Mouse (Mus musculus) testis, adult 2 months (tissue): ENCODE results near the gene Tipin.

Experiments
- CTCF ChIP-seq: fragments of 200-500 bp; IDR thresholded peaks from 2 replicates; pipeline ENCODE4 v1.5.1; 2012; ENCODE audit warnings: low read depth, mild to moderate bottlenecking, inconsistent platforms, low read length, moderate library complexity; ENCODE audit not compliant: control insufficient read depth, insufficient read depth, insufficient replicate concordance
- POLR2A ChIP-seq: fragments of 200-500 bp; IDR thresholded peaks from 2 replicates; pipeline ENCODE4 v1.6.1; 2012; ENCODE audit warnings: low read depth, mild to moderate bottlenecking, inconsistent platforms, low read length, moderate library complexity; ENCODE audit not compliant: control insufficient read depth

DNA sequence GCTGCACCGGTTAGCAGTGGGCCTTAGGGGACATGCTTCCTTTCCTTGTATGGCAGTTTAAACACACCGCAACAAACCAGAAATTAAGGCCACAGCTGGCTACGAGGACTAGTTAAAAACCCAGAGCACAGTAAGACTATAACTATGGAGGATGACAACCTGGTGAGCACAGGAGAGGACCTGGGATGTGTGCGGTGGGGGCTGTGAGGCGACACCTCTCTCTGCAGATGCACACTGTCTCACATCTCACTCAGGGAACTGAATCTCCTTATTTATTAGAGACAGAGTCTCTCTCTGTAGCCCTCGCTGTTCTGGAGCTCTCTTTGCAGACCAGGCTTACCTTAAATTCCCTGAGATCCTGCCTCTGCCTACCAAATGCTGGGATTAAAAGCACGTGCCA lies 42.6 kb downstream of the Tipin start:
- TF ChIP-seq CTCF (no peak), POLR2A (no peak)
